Mouse (Mus musculus): ENCODE measurements around the gene Gm40193.

- no peak for TF ChIP-seq CTCF (IDR thresholded peaks at IDR 0.05; ENCODE audit: extremely low read depth, insufficient read length, insufficient replicate concordance, low read depth, low read length)
- TF ChIP-seq POLR2A (IDR thresholded peaks at IDR 0.05; ENCODE audit: low read depth, low read length) = no peak
Measured at GRCm38 (mm10) chr11:70518436-70518835, 14.3 kb downstream of the Gm40193 start.

All from small intestine, adult 2 months (tissue).